Mouse (Mus musculus): ENCODE results near the gene Snd1.
"Not testable (repeated sequence)": the region's sequence is repeated elsewhere in the genome, so short reads cannot be mapped to it uniquely, and the experiment has no call there.

Snd1 gene

DNA sequence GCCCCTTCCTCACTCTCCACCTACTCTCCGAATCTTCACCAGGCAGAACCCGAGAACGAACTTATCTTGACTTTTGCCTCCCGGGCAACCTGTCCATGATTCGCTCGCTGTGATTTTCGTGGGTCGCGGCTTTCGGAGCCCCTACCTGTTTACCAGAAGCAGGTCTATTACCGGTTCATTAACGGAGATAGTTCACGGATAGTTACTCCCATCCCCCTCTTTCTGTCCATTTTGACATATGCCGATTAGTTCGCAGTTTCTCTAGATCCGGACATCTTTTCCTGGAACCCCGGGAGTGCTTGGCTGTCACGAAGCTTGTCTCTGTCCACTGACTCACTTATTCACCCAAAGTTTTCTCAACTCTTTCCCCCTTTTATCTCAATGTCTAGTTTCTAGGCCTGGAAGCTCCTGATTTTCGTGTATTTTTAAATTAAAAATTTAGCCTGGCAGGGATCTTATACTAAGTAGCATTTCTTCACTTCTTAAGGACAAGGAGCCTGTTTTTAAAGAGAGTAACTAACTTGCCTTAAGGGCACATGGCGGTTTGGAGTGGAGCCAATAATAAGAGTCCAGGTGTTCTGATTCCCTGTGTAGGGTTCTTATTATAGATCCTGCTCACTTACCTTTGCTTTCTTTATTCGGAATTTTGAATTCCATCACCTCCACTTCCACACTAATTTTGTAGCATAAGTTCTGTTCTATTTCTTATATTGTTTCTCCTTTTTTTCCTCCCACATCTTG lies 6.0 kb downstream of the Snd1 start:
- intact Hi-C loops (cut with DNase I) = no loop called here

DNA sequence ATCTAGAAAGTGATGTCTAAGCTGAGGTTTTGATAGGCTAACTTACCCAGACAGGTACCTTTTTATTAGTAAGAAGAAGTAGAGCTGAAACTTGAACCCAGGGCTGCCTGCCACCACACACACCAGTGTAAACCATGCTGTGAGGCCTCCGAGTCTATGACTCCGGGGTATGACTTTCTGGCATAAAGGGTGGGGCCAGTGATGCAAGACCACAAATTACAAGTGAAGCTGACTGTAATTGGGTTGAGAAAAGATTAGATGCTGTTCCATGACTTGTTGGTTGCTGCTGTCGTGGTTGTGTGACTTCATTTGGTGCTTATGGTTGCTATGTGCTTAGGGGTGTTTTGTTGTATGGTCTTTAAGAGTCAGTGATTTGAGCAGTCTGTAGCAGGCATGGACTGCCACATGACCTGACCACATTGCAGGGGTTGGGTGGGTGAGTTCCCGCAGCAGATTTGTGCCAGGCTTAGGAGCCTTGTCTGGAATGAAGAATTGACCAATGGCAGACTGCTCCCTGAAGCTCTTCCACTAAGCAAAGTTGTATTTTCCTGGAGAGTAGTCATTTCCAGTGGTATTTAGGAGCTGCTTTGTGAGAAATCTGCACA lies 7.9 kb downstream of the Snd1 start:
- intact Hi-C loops (cut with DNase I) = no loop called here

DNA sequence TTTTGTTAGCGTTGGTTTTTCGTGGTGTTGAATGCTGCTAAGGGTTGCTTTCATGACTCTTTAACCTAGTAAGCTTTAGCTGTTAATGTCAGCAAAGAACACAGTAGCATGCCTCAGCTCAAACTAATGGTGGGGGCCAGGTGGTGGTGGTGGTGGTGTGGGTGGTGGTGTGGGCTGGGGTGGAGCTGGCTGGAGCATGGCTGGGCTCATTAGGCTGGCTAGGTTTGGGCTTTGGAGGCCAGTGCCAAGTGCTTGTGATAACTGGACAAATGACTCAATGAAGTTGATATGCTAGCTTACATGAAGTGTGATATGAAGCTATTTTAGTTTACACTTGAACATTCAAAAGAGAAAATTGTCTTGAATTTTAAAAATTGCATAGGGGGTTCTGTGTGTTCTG lies 11.1 kb downstream of the Snd1 start:
- intact Hi-C loops (cut with DNase I) = no loop called here

DNA sequence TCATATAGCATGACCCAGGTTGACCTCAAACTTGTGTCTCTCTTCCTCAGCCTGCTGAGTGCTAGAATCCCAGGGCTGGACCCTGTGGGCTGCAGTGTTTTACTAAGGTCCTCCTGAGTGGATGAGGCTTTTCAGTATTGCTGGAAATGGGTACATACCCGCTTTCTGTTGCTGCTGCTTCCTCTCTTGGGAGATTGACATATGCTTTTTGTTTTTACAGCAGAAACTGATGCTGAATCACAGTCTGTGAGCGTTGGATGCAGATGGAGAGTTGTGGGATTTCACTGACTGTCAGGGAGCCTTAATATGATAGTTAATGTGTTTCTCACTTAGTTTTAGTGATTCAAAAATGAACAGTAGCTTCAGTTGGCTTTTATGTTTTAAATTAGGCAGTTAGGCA lies 11.5 kb downstream of the Snd1 start:
- intact Hi-C loops (cut with DNase I) = no loop called here

DNA sequence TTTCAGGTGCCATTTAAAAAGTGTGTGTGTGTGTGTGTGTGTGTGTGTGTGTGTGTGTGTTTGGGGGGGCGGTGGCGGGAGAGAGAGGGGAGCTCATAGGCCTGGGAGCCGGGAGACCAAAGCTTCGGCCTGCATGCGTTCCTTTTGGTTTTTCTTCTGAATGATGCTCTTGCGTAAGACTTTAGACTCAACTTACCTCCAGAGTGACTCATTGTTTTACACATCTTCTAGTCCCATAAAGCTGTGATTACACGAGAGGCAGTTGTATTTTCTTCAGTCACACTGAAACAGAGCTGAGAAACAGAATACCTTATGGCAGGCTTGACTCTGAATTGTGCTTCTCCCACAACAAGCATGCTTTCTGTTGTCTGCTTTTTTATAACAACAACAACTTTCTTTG lies 12.0 kb downstream of the Snd1 start:
- intact Hi-C loops (cut with DNase I) = no loop called here

DNA sequence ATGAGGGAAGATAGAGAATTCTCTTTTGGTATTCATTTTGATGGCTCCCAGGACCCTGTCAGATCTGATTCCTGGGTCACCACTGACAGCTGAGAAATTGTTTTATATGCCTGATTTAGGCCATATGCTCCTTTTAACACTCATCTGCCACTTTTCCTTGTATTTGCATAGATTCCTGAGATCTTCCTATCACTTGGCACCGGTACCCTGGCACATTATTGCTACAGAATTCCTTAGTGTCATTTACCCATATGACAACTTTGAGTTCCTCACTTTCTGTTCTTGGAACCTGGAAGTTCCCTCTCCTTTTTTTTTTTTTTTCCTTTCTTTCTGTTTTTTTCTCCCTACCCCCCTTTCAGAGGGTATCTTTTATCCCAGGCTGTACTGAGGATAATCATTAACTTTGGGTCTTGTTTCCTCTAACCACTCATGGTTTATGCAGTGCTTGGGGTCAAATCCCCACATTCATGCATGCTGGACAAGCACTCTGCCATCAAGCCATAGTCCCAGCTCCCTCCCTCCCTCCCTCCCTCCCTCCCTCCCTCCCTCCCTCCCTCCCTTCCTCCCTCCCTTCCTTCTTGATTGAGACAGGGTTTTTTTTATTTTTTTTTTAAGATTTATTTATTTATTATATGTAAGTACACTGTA lies 13.4 kb downstream of the Snd1 start:
- intact Hi-C loops (cut with DNase I) = no loop called here

DNA sequence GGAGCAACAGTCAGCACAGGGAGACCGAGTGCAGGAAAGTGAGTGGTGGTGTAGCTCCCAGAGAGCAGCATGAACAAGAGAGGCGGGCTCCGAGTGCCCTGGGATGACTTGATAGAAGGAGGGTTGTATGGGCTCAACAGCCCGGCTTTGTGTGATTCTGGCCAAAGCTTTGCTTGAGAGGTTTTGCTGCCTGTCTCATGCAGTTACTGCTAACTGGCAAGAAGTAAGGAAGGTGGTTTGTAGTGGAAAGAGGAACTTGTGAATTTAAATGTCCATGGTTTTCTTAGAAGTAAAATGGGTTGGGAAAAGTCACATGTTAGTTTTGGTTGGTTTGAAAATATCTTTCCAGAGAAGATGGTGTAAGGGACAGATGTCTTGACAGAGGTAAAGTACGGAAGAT lies 15.7 kb downstream of the Snd1 start:
- intact Hi-C loops (cut with DNase I) = no loop called here

DNA sequence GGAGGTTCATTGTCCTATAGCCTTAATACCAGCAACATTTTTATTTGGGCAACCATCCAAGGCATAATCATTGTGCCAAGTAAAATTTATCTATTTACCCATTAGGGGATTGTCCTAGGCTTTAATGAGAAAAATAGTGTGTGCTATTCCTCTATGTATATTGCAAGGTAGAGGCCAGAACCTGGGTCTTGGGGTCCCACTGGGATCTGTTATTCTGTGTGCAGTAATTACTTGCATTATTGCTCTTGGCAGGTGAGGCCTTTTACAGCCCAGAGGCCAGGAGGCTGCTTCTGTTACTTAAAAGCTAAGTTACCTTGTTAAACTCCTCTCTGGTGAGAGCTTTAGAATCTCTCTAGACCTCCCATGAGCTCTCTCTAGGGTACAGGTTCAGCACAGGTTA lies 16.3 kb downstream of the Snd1 start:
- intact Hi-C loops (cut with DNase I) = no loop called here

DNA sequence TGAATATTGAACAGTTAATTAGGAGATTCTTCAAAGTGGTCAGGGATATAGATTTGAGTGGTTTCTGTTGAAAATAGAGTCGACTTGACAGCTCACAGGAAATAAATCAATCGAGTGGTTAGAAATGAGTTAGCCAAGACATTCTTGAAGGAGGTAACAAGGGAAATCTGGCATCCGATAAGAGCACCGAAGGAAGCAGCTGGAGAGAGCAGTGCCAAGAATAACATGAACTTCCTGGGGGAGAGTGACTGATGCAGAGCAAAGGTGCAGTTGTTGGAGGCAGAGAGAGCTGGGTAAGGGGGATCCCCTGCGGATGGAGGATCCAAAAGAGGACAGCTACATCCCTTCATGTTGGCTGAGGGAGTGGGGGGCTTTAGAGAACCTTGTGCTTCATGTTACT lies 22.9 kb downstream of the Snd1 start:
- intact Hi-C loops (cut with DNase I) = no loop called here

DNA sequence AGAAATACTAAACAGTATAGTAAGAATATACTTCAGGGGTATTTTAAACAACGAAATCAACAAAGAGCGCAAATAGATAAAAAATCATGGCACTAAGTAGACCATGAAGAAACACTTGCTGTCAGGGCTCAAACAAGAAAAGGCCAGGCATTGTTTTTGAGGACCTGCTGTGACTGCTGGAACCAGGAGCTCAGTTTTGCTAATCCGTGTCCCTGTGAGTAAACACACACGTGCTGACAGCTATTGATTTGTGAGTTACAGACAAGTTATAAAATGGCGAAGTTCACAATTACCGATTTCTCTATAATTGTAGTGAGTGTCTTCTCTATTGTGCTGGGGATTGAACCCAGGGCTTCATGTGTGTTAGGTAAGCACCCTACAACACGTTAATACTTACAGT lies 27.6 kb downstream of the Snd1 start:
- intact Hi-C loops (cut with DNase I) = no loop called here

DNA sequence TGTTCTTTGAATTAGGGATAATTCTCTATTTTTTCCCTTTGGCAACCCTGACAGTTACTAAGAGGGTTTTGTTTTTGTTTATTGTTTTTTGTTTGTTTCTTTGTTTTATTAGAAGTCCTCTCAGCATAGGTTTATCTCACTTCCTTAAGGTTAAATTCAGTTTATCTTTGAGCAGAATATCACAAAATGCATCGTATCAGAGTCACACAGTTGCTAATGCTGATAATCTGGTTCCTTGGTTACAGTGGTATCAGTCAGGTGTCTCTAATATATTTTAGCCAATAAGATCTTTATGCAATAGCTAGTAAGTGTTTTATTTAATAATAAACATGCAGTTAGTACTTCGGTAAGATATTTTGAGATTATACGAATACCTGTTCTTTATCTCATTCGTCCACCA lies 28.2 kb downstream of the Snd1 start:
- intact Hi-C loops (cut with DNase I) = no loop called here

DNA sequence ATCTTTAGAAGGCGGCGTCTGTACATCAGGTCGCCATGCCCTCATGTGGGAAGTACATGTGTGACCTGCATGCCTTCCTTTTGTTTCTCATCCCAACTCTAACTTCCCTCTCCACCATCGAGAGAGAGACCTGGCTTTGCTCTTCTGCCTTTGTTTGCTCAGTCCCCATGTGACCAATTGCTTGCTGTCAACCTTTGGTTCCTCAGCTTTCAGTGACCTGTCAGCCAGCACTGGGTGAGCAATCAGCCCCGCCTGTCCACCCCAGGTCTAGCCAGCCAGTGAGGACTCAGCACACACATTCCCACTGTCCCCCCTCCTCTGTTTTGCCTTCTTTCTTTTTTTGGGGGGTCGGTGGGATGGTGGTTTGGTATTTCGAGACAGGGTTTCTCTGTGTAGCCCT lies 29.7 kb downstream of the Snd1 start:
- intact Hi-C loops (cut with DNase I) = no loop called here

DNA sequence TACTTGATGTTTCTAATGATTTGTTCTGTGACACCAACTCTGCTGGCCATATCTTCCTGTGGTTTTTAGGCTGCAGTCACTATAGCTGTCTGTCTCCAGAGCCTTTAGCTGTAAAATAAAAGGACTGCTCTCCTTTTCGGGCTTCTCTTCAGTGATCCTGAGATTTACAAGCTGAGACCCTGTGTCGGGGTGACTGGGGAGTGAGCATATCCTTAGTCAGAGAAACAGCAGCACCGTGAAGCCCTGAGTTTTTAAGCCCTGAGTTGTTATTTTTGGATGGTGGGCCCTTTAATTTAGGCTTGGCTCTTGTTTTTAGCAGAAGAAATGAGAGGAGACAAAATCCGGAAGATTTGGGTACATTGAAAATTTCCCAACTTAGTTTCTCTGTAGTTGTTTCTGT lies 32.8 kb downstream of the Snd1 start:
- intact Hi-C loops (cut with DNase I) = no loop called here

DNA sequence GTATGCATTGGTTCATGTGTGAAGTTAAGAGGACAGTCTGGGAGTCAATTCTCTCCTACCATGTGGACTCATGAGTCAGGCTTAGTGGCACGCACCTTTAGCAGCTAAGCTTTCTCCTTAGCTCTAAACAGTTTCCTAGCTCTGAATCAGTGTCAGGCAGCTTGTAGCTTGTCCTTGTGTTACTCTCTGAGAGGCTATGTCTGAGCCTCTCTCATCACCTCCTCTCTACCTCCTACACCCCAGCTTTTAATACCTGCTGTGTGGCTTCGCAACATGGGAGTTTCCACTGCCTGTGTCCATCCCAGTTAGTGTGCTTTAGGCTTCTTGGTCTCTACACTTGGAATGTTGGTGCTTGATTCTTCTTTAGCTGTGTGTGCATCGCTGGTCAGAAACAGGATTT lies 39.3 kb downstream of the Snd1 start:
- intact Hi-C loops (cut with DNase I) = no loop called here

DNA sequence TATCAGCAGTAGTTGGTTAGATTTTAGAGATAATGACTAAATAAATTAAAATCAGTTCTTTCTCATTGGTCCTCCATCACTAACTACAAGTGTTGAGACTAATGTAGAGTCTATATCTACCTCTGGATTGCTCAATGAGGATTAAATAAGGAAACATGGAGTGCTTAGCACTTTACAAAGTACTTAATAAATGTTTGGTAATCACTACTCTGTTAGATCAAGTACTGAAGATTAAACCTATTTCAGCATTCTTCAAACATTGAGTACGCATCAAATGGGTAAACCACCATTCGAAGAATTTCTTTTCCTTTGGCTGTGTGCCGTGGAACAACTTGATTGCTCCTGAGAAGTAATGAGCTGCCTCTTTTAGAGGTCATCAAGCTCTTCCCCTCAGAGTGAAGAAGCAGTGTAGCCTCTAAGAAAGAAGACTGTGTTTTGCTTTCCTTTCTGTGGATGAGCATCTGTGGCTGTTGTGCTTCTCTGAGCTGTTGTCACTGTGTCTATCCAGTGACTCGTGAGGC lies 40.0 kb downstream of the Snd1 start:
- intact Hi-C loops (cut with DNase I) = no loop called here

DNA sequence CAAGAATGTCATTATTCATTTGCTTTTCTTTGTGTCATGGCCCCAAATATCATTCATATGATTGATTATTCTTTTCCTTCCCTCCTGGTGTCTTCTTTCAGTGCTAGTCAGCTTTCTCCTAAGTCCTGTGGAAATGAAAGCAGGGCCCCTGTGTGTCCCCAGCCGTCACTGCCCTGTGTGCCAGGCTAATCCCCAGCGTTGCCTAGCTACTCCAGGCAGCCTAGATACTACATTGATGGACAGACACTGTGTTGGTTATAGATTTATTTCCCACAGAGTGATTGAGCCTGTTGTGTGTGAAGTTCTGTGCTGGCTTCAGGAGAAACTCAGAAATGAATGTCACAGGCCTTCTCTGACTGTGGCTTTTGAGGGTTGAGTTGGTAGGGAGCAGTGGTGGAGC lies 41.7 kb downstream of the Snd1 start:
- intact Hi-C loops (cut with DNase I) = loop anchor here (2.0 kb wide), 1 partner anchor 26 kb away; no protein-coding TSS in a partner anchor

DNA sequence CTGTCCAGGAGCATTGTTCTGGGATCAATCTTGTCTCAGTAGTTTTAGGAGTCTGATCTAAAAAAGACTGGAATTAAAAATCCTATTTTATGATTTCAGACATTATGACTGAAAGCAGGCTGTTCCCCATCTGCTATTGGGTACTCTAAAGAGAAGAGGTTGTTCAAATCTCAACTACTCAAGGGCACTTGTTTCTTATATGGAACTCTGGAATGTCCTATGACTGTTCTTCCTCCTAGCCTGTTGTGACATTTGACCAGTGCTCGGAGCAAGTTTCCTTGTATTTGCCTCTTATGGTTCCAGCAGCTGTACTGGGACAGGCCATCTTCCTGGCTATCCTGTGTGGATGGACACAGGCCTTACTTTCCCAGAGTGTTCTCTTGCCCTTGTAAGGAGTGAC lies 42.1 kb downstream of the Snd1 start:
- intact Hi-C loops (cut with DNase I) = loop anchor here (2.0 kb wide), 1 partner anchor 26 kb away; no protein-coding TSS in a partner anchor

DNA sequence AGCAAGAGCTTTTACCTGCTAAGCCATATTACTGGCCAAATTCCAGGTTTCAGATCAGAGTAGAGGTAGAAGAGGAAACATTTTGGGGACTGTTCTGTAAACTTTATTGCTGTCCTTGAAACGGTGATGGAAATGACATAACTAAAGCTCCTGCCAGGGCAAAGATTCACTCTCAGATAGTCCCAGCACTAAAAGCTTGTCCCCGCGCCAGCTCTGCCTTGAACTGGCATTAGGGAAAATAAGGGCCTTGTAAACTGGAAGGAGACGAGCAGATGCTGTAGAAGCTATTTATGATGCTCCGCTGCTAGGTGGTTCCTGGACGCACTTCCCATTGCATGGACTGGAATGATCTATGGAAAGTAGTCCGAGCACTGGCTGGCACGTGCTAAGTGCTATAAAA lies 44.5 kb downstream of the Snd1 start:
- intact Hi-C loops (cut with DNase I) = no loop called here

DNA sequence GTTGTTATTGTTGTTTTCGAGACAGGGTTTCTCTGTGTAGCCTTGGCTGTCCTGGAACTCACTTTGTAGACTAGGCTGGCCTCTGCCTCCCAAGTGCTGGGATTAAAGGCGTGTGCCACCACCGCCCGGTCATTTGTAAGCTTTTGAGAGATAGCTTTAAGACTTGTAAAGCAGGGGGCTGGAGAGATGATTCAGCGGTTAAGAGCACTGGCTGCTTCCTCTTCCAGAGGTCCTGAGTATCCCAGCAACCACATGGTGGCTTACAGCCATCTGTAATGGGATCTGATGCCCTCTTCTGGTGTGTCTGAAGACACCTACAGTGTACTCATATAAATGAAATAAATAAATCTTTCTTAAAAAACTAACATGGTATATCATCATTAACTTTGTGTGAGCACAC lies 45.8 kb downstream of the Snd1 start:
- intact Hi-C loops (cut with DNase I) = not testable (repeated sequence)

DNA sequence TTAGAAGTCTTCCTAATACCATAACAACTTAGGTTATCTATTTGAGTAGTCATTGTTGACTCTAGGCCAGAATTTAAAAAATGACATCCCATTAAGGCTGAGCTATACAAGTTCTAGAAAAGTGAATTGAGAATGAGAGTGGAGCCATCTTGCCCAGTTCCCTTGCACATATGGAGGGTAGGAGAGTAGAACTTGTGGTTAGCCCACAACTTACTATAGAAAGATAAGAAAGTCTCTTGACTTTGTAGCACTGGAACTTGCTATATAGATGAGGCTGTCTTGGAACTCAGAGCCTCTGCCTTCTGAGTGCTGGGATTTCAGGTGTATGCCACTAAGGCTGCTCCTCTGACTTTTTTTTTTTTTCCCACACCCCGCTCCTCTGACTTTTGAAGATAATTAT lies 46.5 kb downstream of the Snd1 start:
- intact Hi-C loops (cut with DNase I) = no loop called here

DNA sequence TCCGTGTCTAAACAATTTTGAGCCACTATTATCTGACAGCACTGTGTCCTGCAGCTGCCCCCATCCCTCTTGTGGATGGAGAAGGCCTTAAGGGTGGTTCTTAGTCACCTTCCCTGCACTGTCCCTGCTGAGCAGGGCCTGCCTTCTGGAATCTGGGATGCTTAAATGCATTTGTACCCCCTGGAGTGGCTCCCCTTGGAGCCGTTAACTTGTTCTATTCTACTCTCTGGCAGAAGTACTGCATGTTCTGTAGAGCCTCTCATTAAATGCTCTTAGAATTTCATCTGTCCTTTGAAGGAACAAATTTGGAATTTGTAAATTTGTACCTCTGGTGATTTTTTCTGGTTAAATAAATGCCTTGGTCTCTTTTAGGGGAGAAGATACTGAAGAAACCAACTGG lies 50.6 kb downstream of the Snd1 start:
- intact Hi-C loops (cut with DNase I) = no loop called here

DNA sequence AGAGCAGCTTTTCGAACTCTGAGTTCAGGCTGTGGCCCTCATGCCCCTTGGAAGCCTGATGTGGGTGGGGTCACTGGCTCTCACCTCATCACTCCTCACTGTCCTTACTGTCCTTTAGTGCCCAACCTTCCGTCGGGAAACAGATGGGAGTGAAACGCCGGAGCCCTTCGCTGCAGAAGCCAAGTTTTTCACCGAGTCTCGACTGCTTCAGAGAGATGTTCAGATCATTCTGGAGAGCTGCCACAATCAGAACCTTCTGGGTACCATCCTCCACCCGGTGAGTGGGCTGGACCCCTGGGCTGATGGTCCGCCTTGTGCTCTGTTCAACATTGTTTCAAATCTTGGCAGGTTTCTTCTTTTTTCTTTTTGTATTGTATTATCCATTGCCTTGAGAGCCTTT lies 52.5 kb downstream of the Snd1 start:
- intact Hi-C loops (cut with DNase I) = no loop called here

DNA sequence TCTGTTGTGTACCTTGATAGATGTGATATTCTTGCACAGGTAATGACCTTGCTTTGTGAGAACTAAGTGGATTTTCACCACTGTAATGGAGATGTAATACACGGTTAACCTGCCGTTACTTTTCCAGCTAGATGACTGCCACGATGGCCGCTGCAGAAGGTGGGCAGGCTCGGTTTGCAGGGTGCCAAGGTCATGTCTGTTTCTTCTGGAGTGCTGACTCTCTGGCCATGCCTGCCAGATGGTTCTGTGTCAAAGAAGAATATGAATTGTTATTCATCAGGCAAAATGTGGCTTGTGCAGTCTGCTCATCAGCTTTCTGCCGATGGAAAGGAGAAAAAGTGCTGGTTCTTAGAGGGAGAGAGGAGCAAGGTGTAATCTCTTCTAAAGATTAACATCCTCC lies 53.3 kb downstream of the Snd1 start:
- intact Hi-C loops (cut with DNase I) = no loop called here
